Mouse (Mus musculus): Measurements from ENCODE around the gene Yy1. TPM values are rescaled to one million over a fixed set of nuclear protein-coding genes. Genes with fewer than 3 reads are reported as not detected.

Yy1 gene
- total and polyA plus RNA-seq, 3 experiments: 59.3 to 169 (median 60.8) TPM

GRCm38 (mm10) chr12:108760016-108760415, 32.8 kb upstream of the Yy1 start:
- H3K9me3 ChIP-seq (replicated peaks): peaks cover 7% of the 10 kb centered on the region
- ATAC-seq (ENCODE audit: extremely low read depth, insufficient number of reproducible peaks, low FRiP score, poor library complexity, severe bottlenecking) (no peak), DNase-seq (ENCODE audit: low spot score) (no peak)
- H3K36me3 ChIP-seq (replicated peaks): peaks cover 3% of the 10 kb centered on the region
- no peak for TF ChIP-seq GATA2 (IDR thresholded peaks at IDR 0.05; ENCODE audit: borderline replicate concordance, low read depth, low read length)
- TF ChIP-seq TAL1 (conservative IDR thresholded peaks at IDR 0.05; ENCODE audit: low read depth, low read length): no peak
- H3K27me3 ChIP-seq (ENCODE audit: insufficient read depth, low read length): peaks cover 3% of the 10 kb centered on the region; the same call in 1 of the 2 replicates
- H3K4me3 ChIP-seq (ENCODE audit: low read depth, low read length): no peak overlapping the region
- H3K4me1 ChIP-seq (ENCODE audit: insufficient read depth, low read depth, low read length): peaks cover 61% of the 10 kb centered on the region

- Histone ChIP-seq H3K27me3 (ENCODE audit: insufficient read depth, low read length) (peaks cover 3% of the 10 kb centered on the region; the same call in 1 of the 2 replicates), H3K4me1 (ENCODE audit: insufficient read depth, low read depth, low read length) (peaks cover 66% of the 10 kb centered on the region), H3K9me3 (replicated peaks) (peaks cover 7% of the 10 kb centered on the region), H3K36me3 (replicated peaks) (peaks cover 7% of the 10 kb centered on the region), H3K4me3 (ENCODE audit: low read depth, low read length) (no peak overlapping the region)
- DNase-seq (ENCODE audit: low spot score): no peak
- TF ChIP-seq CTCF (IDR thresholded peaks at IDR 0.05; ENCODE audit: low read depth, low read length) (peak; percentile 8; the same call in 1 of the 2 replicates), GATA2 (IDR thresholded peaks at IDR 0.05; ENCODE audit: borderline replicate concordance, low read depth, low read length) (no peak), TAL1 (conservative IDR thresholded peaks at IDR 0.05; ENCODE audit: low read depth, low read length) (no peak), POLR2AphosphoS5 (IDR thresholded peaks at IDR 0.05; ENCODE audit: insufficient replicate concordance, low read depth, low read length) (no peak)
- ATAC-seq (ENCODE audit: extremely low read depth, insufficient number of reproducible peaks, low FRiP score, poor library complexity, severe bottlenecking): no peak
These were observed 32.2 kb upstream of the Yy1 start for GRCm38 (mm10) chr12:108760500-108761020.

- Histone ChIP-seq H3K4me1 (ENCODE audit: insufficient read depth, low read depth, low read length) (peaks cover 68% of the 10 kb centered on the region), H3K27me3 (ENCODE audit: insufficient read depth, low read length) (peaks cover 3% of the 10 kb centered on the region; the same call in 1 of the 2 replicates), H3K4me3 (ENCODE audit: low read depth, low read length) (peak overlapping the region; percentile 5; the same call in 1 of the 2 replicates), H3K9me3 (replicated peaks) (peaks cover 7% of the 10 kb centered on the region), H3K36me3 (replicated peaks) (peaks cover 13% of the 10 kb centered on the region)
- peak; percentile 53 for DNase-seq (ENCODE audit: low spot score)
- ATAC-seq (ENCODE audit: extremely low read depth, insufficient number of reproducible peaks, low FRiP score, poor library complexity, severe bottlenecking): peak; percentile 15
- TF ChIP-seq TAL1 (conservative IDR thresholded peaks at IDR 0.05; ENCODE audit: low read depth, low read length): no peak
- TF ChIP-seq POLR2AphosphoS5 (IDR thresholded peaks at IDR 0.05; ENCODE audit: insufficient replicate concordance, low read depth, low read length): no peak
- TF ChIP-seq GATA2 (IDR thresholded peaks at IDR 0.05; ENCODE audit: borderline replicate concordance, low read depth, low read length): no peak
- TF ChIP-seq GATA1 (IDR thresholded peaks at IDR 0.05; ENCODE audit: borderline replicate concordance, low read length): no peak
These were observed 31.6 kb upstream of the Yy1 start for GRCm38 (mm10) chr12:108761209-108761608.

GRCm38 (mm10) chr12:108761665-108762064, 31.1 kb upstream of the Yy1 start:
- DNase-seq (ENCODE audit: low spot score) (no peak), ATAC-seq (ENCODE audit: extremely low read depth, insufficient number of reproducible peaks, low FRiP score, poor library complexity, severe bottlenecking) (no peak)
- Histone ChIP-seq H3K9me3 (replicated peaks) (peaks cover 7% of the 10 kb centered on the region), H3K4me3 (ENCODE audit: low read depth, low read length) (no peak overlapping the region), H3K36me3 (replicated peaks) (peaks cover 18% of the 10 kb centered on the region), H3K27me3 (ENCODE audit: insufficient read depth, low read length) (peaks cover 3% of the 10 kb centered on the region; the same call in 1 of the 2 replicates), H3K4me1 (ENCODE audit: insufficient read depth, low read depth, low read length) (peaks cover 70% of the 10 kb centered on the region)
- no peak for TF ChIP-seq CTCF (IDR thresholded peaks at IDR 0.05; ENCODE audit: low read depth, low read length)
- TF ChIP-seq GATA2 (IDR thresholded peaks at IDR 0.05; ENCODE audit: borderline replicate concordance, low read depth, low read length): no peak
- TF ChIP-seq TAL1 (conservative IDR thresholded peaks at IDR 0.05; ENCODE audit: low read depth, low read length): no peak
- TF ChIP-seq POLR2AphosphoS5 (IDR thresholded peaks at IDR 0.05; ENCODE audit: insufficient replicate concordance, low read depth, low read length): no peak
- TF ChIP-seq GATA1 (IDR thresholded peaks at IDR 0.05; ENCODE audit: borderline replicate concordance, low read length): no peak

GRCm38 (mm10) chr12:108763057-108763796, 29.5 kb upstream of the Yy1 start:
- DNase-seq (ENCODE audit: low spot score): peak; percentile 71
- peak overlapping the region; percentile 61 for H3K4me3 ChIP-seq (ENCODE audit: low read depth, low read length)
- H3K36me3 ChIP-seq (replicated peaks): peaks cover 23% of the 10 kb centered on the region
- H3K4me1 ChIP-seq (ENCODE audit: insufficient read depth, low read depth, low read length): peaks cover 65% of the 10 kb centered on the region
- no peaks in the 10 kb centered on the region for H3K9me3 ChIP-seq (replicated peaks)
- H3K27me3 ChIP-seq (ENCODE audit: insufficient read depth, low read length): no peaks in the 10 kb centered on the region
- peak; percentile 69 for ATAC-seq (ENCODE audit: extremely low read depth, insufficient number of reproducible peaks, low FRiP score, poor library complexity, severe bottlenecking)
- TF ChIP-seq GATA2 (IDR thresholded peaks at IDR 0.05; ENCODE audit: borderline replicate concordance, low read depth, low read length): 0 out of 2 replicates have a peak, but pooled peaks have one; percentile 22
- TF ChIP-seq GATA1 (IDR thresholded peaks at IDR 0.05; ENCODE audit: borderline replicate concordance, low read length): no peak
- peak; percentile 56 for TF ChIP-seq CTCF (IDR thresholded peaks at IDR 0.05; ENCODE audit: low read depth, low read length)
- peak; percentile 63 for TF ChIP-seq TAL1 (conservative IDR thresholded peaks at IDR 0.05; ENCODE audit: low read depth, low read length)
- TF ChIP-seq POLR2AphosphoS5 (IDR thresholded peaks at IDR 0.05; ENCODE audit: insufficient replicate concordance, low read depth, low read length): no peak

GRCm38 (mm10) chr12:108764917-108765678, 27.7 kb upstream of the Yy1 start:
- Histone ChIP-seq H3K4me1 (ENCODE audit: insufficient read depth, low read depth, low read length) (peaks cover 69% of the 10 kb centered on the region), H3K27me3 (ENCODE audit: insufficient read depth, low read length) (no peaks in the 10 kb centered on the region), H3K36me3 (replicated peaks) (peaks cover 29% of the 10 kb centered on the region), H3K9me3 (replicated peaks) (no peaks in the 10 kb centered on the region), H3K4me3 (ENCODE audit: low read depth, low read length) (no peak overlapping the region; the same call in 1 of the 2 replicates)
- DNase-seq (ENCODE audit: low spot score): no peak
- no peak for TF ChIP-seq GATA1 (IDR thresholded peaks at IDR 0.05; ENCODE audit: borderline replicate concordance, low read length)
- TF ChIP-seq CTCF (IDR thresholded peaks at IDR 0.05; ENCODE audit: low read depth, low read length): no peak
- TF ChIP-seq TAL1 (conservative IDR thresholded peaks at IDR 0.05; ENCODE audit: low read depth, low read length): no peak
- TF ChIP-seq POLR2AphosphoS5 (IDR thresholded peaks at IDR 0.05; ENCODE audit: insufficient replicate concordance, low read depth, low read length): no peak
- no peak for TF ChIP-seq GATA2 (IDR thresholded peaks at IDR 0.05; ENCODE audit: borderline replicate concordance, low read depth, low read length)
- ATAC-seq (ENCODE audit: extremely low read depth, insufficient number of reproducible peaks, low FRiP score, poor library complexity, severe bottlenecking): no peak

All from G1E (cell line).